Comparison of ENCODE assay signal across 17 mouse cellular contexts in genomic region chr19:32258146-32258545, GRCm38 (mm10).
DNase-seq lines count a peak whose midpoint lies in the region; ATAC-seq and TF ChIP-seq lines count a peak whose summit lies in the region.
"Had no signal": no experiment of that assay in that cellular context is flagged by ENCODE, and none has a peak within 500 bp of the region (broad histone marks: within the 10 kb centered on the region; RNA-seq: fewer than 3 reads in every experiment).

No protein-coding gene starts in this region.

- H3K27ac ChIP-seq in spleen, adult 2 months (ENCODE audit: insufficient read depth, low read length) = peak overlapping the region; percentile 96
- peak overlapping the region; percentile 60 for H3K27ac ChIP-seq in brown adipose tissue, adult 24 weeks (replicated peaks; ENCODE audit: low read depth, low read length)
- H3K27ac ChIP-seq in small intestine, adult 2 months (ENCODE audit: insufficient read depth, low read depth, low read length) = peak overlapping the region; percentile 59; the same call in 1 of the 2 replicates
- H3K27ac ChIP-seq: hindbrain, embryonic 10.5 days; intestine, embryonic 15.5 days; limb, embryonic 13.5 days; neural tube, embryonic 15.5 days had no signal

- 64% methylated on average over 5 of the region's 5 CpGs for WGBS in spleen, adult 2 months
- WGBS in small intestine, adult 2 months = 84% methylated on average over 5 of the region's 5 CpGs

- TF ChIP-seq CTCF in spleen, adult 2 months (IDR thresholded peaks at IDR 0.05; ENCODE audit: extremely low read depth, insufficient read depth, insufficient read length, insufficient replicate concordance) = no peak
- no peak for TF ChIP-seq CTCF in small intestine, adult 2 months (IDR thresholded peaks at IDR 0.05; ENCODE audit: extremely low read depth, insufficient read length, insufficient replicate concordance, low read depth, low read length)

- no peak for TF ChIP-seq POLR2A in spleen, adult 2 months (IDR thresholded peaks at IDR 0.05; ENCODE audit: low read depth, low read length)
- TF ChIP-seq POLR2A in small intestine, adult 2 months (IDR thresholded peaks at IDR 0.05; ENCODE audit: low read depth, low read length) = no peak

- DNase-seq in frontal cortex, postnatal 25 days (ENCODE audit: low spot score in 2 of 2) = no peak
- peak in 1 of 2 experiments; percentile 5 for DNase-seq in spleen, adult 2 months (ENCODE audit: low read depth in 1 of 2, low spot score in 2 of 2)
- no peak for DNase-seq in spleen, adult 12 weeks (ENCODE audit: low spot score)
- DNase-seq in kidney, adult 9 months = no peak
- DNase-seq in kidney, postnatal 14 days = no peak
- DNase-seq: cerebellum, adult 9-10 months; embryo, embryonic 11 days; kidney, postnatal 36 days; lung, postnatal 14 days; thymus, adult 18-20 months had no signal

- H3K36me3 ChIP-seq in spleen, adult 2 months (ENCODE audit: control insufficient read depth, insufficient read depth, low read length) = no peaks in the 10 kb centered on the region
- no peaks in the 10 kb centered on the region for H3K36me3 ChIP-seq in small intestine, adult 2 months (ENCODE audit: control insufficient read depth, insufficient read depth, low read length)
- H3K36me3 ChIP-seq: hindbrain, embryonic 10.5 days; intestine, embryonic 15.5 days; limb, embryonic 13.5 days; neural tube, embryonic 15.5 days had no signal

- no peak overlapping the region for H3K4me3 ChIP-seq in spleen, adult 2 months (ENCODE audit: extremely low read depth, insufficient read depth, insufficient read length)
- no peak overlapping the region for H3K4me3 ChIP-seq in brown adipose tissue, adult 24 weeks (ENCODE audit: insufficient read depth, low read depth, low read length)
- no peak overlapping the region for H3K4me3 ChIP-seq in small intestine, adult 2 months (ENCODE audit: low read depth, low read length)
- H3K4me3 ChIP-seq: hindbrain, embryonic 10.5 days; intestine, embryonic 15.5 days; limb, embryonic 13.5 days; neural tube, embryonic 15.5 days had no signal

- H3K27me3 ChIP-seq in spleen, adult 2 months (ENCODE audit: control insufficient read depth, insufficient read depth, low read length) = no peaks in the 10 kb centered on the region
- H3K27me3 ChIP-seq in small intestine, adult 2 months (ENCODE audit: control insufficient read depth, insufficient read depth, low read length) = no peaks in the 10 kb centered on the region
- H3K27me3 ChIP-seq: intestine, embryonic 15.5 days; limb, embryonic 13.5 days; neural tube, embryonic 15.5 days had no signal

- ATAC-seq in frontal cortex, adult (ENCODE audit: low TSS enrichment) = peak; percentile 29; the same call in 1 of the 2 replicates
- ATAC-seq: intestine, embryonic 15.5 days had no signal

- peaks cover 50% of the 10 kb centered on the region for H3K4me1 ChIP-seq in spleen, adult 2 months (ENCODE audit: control insufficient read depth, insufficient read depth, insufficient read length)
- H3K4me1 ChIP-seq in brown adipose tissue, adult 24 weeks (ENCODE audit: control insufficient read depth, insufficient read depth, insufficient read length, low read length) = peaks cover 9% of the 10 kb centered on the region
- H3K4me1 ChIP-seq in small intestine, adult 2 months (ENCODE audit: control insufficient read depth, insufficient read depth, insufficient read length, low read length) = peaks cover 7% of the 10 kb centered on the region; the same call in 1 of the 2 replicates
